Mouse (Mus musculus) megakaryocyte, embryonic 14.5 days (primary cell): Measurements from ENCODE around the gene Fam89a.

Experiments
- FLI1 ChIP-seq: IDR thresholded peaks from 2 replicates; pipeline ENCODE4 v1.6.1; 2012; ENCODE audit warnings: low read length, inconsistent platforms, mixed read lengths
- GATA1 ChIP-seq: IDR thresholded peaks from 3 replicates; pipeline ENCODE4 v1.6.1; 2012; ENCODE audit warnings: mixed read lengths, low read length, inconsistent platforms, borderline replicate concordance

- TF ChIP-seq GATA1 (no peak), FLI1 (no peak)
These were observed 40.6 kb upstream of the Fam89a start for GRCm38 (mm10) chr8:124792186-124792585.
